Mouse (Mus musculus) heart, adult 2 months (tissue): ENCODE measurements around the gene Xpo4.

Experiments
- CTCF ChIP-seq: fragments of 200-600 bp; IDR thresholded peaks from 2 replicates; pipeline ENCODE4 v1.8.1; 2022; ENCODE audit warnings: antibody characterized with exemption, mild to moderate bottlenecking, moderate library complexity
- EP300 ChIP-seq: fragments of 200-500 bp; IDR thresholded peaks from 2 replicates; pipeline ENCODE4 v1.6.1; 2011; ENCODE audit warnings: low read depth, low read length, control low read depth; ENCODE audit not compliant: insufficient read depth
- POLR2A ChIP-seq: fragments of 200-500 bp; IDR thresholded peaks from 2 replicates; pipeline ENCODE4 v1.6.1; 2011; ENCODE audit warnings: mild to moderate bottlenecking, low read depth, low read length, control low read depth; ENCODE audit not compliant: insufficient read depth

- TF ChIP-seq POLR2A (no peak), EP300 (no peak), CTCF (no peak)
Measured at GRCm38 (mm10) chr14:57699016-57699415, 33.8 kb upstream of the Xpo4 start.
